Mouse (Mus musculus) mouse trophoblast stem cell (cell line): ENCODE results near the gene Eps15l1.

Source experiments
- in situ Hi-C, 2 experiments: fragments of 300-500 bp; cut with MseI, MboI; formaldehyde crosslinking; loops; 2 replicates in 1 of 2; 3 replicates in 1 of 2; pipeline ENCODE4 v1.15.1; 2025

Eps15l1 gene

DNA sequence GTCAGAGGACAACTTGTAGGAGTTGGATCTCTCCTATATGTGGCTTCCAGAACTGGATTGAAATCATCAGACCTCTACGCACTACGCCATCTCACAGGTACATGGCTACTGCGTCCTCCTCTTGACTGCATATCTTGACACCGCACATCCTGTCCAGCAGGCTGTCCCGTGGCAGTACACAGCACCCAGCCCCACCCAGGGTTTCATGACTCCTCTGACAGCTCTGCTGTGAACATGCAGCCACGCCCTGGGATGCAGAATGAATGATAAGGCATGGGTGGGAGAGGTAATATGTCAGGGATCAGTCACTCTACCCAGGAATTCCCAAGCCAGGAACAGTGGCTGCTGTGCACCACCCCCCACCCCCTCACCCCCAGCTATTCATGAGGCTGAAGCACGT is 7.4 kb downstream of the Eps15l1 start:
- in situ Hi-C loops, result no loop called here

DNA sequence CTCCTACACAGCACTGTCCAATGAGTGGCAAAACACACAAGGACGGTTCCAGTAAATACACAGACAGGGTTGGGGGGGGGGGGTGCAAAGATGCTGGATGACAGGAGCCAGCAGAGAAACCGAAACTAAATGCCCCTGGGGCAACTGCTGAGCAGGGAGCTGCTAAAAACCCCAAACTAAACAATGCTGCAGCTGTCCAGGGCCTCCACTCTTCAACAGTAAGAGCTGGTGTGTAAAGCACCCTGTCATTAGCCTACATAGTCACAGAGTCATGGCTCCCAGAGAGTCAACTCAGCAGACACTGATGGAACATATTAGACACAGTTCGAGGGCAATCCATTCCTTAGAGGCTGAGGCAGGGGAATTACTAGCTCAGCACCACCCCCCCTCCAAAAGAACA is 11.8 kb downstream of the Eps15l1 start:
- in situ Hi-C loops, result no loop called here

DNA sequence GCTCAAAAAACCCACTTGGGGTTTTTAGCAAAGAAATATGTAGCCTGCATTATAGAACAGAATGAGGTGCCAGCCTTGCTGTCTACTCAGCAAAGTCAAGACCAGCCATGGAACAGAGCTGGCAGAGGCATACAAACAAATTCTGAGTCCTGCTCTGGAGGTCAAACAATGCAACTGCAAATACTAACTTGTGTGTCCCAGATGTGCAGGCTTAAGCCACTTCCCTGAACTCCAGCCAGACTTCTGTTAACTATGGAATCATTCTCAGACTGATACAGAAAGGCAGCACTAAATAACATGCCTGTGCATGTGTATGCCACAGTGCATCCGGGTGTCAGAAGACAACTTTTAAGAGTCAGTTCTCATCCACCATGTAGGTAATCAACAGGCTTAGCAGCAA is 13.4 kb downstream of the Eps15l1 start:
- in situ Hi-C loops, result no loop called here

DNA sequence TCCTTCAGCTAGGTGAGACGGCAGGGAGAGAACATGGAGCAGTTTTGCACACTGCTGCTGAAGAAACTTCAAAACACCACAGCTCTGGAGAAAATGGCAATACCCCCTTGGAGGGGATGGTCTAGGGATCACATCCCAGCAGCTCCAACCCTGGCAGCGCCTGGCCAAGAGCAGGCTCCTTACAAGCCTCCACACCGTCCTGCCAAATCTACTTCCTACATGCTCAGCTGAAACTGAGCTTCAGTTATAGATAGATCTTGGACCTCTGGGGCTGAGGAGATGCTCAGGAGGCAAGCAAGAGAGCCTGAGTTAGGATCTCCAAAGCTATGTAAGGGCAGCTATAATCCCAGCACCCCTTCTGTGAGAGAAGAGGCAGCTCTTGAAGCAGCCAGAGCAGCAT is 18.3 kb downstream of the Eps15l1 start:
- in situ Hi-C loops, result no loop called here

DNA sequence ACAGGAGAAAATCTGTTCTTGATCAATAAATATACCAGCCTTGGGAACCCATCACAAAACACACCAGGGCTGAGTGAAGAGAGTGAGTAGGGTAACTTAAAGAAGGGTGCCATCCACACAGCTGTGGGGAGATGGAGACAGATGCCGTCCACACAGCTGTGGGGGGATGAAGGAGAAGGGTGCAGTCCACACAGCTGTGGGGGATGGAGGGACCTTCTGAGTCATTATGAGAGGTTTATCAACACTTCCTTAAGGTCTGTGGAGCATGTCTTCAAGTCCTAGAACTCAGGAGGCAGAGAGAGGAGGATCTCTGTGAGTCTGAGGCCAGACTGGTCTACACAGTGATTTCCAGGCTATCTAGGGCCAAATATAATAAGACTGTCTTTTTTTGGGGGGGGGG is 19.9 kb downstream of the Eps15l1 start:
- in situ Hi-C loops, result no loop called here

DNA sequence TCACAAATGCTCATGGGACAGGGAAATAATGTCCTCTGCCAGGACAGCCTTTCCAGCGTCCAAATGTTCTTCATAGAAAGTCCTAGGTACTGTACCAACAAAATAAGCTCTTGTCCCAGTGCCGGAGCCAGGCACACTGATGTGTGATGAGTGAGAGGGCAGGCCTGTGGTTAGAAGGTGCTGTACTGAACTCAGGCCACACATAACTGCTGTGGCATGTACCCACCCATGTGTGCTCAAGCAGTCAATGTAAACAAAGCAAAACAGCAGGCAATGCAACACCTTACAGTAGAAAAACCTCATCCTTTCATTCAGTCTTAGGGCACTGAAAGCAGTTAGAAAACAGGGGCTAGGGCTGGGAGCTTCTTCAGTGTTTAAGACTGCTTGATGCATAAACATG is 35.5 kb downstream of the Eps15l1 start:
- in situ Hi-C loops, result no loop called here

DNA sequence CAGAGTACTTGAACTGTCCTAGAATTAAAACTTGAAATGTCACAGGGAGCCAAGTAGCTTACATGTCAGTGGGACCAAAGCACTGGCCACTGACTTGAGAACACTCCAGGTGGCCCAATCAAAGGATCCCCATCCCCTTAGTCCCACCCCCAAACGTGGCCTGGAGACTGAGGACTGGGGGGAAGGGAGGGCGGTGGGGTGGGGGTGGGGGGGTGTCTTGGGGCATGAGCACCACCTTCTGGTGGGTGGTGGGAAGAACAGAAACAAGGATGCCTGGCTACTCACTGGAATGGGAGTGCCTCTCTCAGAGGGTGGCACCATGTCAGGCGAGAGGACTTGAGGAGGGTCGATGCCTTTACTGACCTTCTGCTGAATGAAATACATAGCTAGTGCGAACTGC is 38.9 kb downstream of the Eps15l1 start:
- in situ Hi-C loops, result no loop called here

DNA sequence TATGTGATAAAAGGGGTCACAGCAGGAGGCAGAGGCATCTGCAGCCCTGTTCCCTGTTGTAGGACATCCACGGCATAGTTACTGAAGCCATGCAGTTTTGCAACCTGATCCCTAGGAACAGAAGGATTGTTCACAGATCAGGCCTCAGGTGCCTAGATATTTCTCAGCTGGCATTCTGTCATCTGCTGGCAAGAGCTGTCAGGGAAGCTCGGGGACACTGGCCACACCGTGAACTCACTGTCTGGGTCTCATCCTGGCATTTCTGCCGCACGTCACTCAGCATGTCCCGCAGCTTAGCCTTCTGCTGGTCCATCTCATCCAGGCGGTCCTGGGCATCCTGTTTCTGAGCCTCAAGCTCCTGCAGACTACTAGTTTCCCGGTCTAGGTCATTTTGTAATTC is 40.6 kb downstream of the Eps15l1 start:
- in situ Hi-C loops, result no loop called here

DNA sequence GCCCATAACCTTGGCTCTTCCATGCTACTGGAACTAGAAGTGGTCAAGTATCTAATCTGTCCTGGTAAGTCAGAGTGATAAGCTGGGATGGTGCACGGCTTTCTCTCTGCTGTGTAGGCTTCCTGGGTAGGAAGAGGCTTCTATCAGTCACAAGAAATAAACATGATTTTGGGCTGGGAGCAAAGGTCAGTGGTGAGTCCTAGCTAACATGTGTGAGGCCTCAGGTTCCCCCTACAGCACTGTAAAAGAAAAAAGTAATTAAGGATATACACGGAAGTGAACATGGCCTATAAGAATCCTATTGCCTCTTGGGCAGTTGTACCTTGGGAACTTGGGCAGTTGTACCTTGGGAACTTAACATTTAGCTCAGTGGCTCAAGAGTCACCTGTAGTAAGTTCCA is 44.4 kb downstream of the Eps15l1 start:
- in situ Hi-C loops, result no loop called here

DNA sequence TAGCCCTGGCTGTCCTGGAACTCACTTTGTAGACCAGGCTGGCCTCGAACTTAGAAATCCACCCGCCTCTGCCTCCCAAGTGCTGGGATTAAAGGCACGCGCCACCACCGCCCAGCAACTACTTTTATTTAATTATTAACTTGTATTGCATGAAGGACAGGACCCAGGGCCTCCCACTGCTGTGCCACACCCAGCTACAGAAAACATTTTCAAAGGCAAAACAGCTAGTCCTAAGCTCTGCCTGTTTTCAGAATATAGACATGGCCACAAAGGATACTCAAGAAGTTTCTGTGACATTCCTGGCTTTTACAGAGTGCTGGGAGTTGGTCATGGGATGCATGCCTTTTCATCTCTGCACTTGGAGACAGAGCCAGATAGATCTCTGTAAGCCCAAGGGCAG is 45.0 kb downstream of the Eps15l1 start:
- in situ Hi-C loops, result no loop called here

DNA sequence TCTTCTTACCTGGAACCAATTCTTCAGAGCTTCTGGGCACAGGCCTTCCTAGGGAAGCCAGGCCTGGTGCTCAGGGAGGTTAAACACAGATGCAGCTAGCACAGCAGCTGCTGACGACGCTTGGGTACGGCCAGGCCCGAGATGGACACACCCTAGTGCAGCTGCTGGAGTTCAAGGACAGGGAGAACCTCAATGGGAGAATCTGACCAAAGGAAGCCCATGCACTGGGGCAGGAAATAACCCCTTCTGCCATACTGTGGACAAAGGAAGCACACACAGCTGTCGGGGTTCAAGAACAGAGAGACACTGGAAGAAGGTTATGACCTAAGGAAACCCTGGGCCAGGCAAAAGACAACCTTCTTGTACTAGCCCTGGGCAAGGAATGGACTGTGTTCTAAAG is 46.1 kb downstream of the Eps15l1 start:
- in situ Hi-C loops, result no loop called here

DNA sequence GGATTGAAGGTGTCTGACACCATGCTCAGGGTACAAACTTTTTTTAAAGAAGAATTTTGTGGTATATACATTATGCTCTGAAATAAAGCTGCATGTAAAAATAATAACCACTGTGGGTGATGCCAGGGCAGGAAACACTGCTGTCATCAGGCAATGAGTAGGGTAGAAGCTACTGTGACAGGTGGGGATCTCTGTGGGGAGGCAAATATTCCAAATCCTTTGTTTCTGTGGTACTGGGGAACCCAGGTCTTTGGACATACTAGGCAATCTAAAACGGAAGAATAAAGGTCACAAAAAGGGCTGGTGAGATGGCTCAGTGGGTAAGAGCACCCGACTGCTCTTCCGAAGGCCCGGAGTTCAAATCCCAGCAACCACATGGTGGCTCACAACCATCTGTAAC is 48.9 kb downstream of the Eps15l1 start:
- in situ Hi-C loops, result no loop called here

DNA sequence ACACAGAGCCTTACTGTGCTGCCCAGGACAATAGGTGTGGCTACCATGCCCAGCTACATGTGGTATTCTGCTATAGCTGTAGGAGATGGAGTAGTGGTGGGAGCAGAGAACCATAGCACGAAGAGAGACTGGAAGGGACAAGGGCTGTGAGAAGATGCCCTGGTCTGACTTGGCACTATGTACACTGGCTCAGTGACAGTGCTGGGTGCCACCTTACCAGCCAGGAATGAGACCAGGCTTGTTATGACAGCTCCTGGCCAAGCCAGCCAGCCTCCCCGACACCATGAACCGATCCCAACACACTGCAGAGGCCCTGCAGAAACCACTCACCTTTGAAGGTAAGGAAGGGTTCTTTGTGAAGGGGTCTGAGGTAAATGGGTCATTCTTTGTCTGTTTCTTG is 49.9 kb downstream of the Eps15l1 start:
- in situ Hi-C loops, result no loop called here

DNA sequence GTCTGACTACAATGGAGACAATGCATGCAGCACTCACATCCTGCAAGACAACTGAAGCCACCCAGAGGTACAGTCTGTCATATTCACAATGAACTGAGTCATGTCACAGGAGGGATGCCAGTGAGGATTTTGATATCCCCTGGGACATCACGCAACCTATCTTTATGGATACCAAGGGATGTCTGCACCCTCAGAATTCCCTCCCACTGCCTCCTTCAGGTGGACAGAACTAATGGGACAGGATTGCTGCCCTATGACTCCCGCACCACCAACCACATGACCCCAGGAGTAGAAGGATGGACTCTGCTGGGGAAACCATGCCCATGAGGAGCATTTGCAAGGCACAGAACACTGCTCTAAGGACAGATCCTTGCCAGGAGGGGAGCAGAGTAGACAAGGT is 54.8 kb downstream of the Eps15l1 start:
- in situ Hi-C loops, result loop anchor here (10.0 kb wide), 1 partner anchor 102 kb away; no protein-coding TSS in a partner anchor

DNA sequence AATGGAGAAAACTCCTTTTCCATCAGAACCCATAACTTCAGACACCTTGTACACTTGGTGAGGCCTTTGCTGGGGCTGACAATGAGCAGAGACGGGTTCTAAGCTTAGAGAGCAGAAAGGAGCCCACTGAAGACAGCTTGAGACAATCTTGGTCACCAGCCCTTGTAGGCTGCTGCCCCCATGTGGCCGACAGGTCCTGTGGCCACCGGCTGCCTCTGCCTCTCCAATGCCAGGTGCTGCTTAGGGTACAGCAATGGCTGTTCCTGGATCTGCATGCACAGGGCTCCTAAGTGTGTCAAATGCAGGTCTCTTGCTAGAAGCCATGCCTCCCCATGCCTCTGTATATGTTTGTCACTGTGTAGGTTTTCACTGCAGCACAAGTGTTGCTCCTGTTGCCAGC is 55.4 kb downstream of the Eps15l1 start:
- in situ Hi-C loops, result loop anchor here (10.0 kb wide), 1 partner anchor 101 kb away; no protein-coding TSS in a partner anchor

DNA sequence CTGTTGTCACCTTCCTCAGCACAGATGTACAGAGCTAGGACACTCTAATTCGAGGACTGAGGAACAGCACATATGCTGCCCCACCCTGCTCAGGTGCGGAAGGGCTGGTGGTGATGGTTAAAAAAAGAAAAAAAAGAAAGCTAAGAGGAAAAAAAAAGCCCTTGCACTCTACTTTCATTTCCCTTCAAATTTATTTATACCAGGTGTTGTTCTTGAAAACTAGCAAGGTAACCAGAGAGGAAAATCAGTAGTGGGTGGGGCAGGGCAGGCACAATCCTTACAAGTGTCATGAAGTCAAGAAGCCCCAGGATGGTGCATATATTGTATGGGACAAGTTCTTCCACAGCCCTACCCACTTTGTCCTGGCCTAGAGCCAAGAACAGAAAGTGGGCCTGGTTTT is 56.2 kb downstream of the Eps15l1 start:
- in situ Hi-C loops, result loop anchor here (10.0 kb wide), 1 partner anchor 100 kb away; no protein-coding TSS in a partner anchor

DNA sequence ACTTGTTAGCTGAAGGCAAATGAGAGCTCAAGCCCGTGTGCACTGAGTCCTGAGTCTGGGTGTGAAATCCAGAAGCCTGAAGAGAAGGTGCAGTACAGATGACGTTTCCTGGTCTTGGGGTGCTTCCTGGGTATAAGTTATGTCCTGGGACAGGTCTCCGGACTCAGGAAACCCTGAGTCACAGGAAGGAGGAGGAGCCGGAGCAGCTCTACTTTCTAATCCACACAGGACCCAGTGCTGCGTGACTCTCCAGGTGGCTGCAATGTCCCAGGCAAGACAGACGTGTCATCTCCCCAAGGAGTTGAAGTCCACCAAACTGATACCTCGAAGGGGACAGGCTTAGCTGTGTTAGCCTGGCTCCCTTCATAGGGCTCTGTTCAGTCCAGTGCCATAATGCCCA is 57.8 kb downstream of the Eps15l1 start:
- in situ Hi-C loops, result loop anchor here (10.0 kb wide), 1 partner anchor 99 kb away; no protein-coding TSS in a partner anchor

DNA sequence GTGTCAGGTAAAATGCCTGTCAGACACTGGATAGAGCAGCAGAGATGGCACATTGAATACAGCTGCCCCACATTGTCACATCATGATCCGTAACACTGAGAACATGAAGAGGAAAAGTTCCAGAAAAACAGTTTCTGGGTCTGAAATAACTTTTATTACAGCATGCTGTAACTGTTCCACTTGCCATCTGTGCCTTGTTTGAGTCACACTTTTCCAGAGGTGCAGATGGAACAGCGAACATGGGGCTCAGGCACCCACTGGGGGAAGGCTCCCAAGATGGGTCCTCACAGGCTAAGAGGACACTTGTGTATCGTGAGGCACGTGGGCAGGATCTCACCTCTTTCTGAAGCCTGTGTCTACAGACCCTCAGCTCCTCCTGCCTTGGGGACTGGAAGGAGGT is 58.5 kb downstream of the Eps15l1 start:
- in situ Hi-C loops, result loop anchor here (10.0 kb wide), 1 partner anchor 98 kb away; no protein-coding TSS in a partner anchor

DNA sequence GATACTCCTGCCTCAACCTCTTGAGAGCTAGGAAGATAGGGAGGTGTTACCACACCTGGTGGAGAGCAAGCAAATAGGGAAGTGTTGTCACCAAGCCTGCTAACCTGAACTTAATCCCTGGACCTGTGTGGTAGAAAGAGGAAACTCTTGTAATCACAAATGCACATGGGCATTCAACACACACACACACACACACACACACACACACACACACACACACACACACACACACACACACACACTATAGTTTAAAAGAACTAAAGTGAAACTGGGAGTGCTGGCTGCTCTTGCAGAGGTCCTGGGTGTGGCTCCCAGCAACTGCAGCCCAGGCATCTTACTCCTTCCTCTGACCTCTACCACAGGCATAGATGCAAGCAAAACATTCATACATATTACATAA is 61.1 kb downstream of the Eps15l1 start:
- in situ Hi-C loops, result loop anchor here (10.0 kb wide), 1 partner anchor 95 kb away; no protein-coding TSS in a partner anchor

DNA sequence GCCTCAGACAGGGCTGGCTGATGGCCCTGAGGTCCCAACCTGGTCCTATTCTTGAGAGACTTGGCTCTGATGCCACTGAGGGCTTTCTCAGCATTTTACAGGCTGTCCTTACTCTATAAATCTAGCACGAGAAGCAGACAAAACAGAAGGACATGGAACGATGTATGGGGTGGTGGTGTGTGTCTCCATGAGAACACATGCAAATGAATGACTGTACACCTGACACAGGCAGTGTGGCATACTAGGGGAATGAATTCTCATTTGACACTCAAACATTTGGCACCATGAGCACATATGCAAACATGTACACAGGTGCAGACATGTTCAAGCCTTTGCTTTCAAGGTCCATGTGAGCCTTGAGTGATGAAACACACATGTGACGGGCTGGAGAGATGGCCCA is 64.7 kb downstream of the Eps15l1 start:
- in situ Hi-C loops, result no loop called here

DNA sequence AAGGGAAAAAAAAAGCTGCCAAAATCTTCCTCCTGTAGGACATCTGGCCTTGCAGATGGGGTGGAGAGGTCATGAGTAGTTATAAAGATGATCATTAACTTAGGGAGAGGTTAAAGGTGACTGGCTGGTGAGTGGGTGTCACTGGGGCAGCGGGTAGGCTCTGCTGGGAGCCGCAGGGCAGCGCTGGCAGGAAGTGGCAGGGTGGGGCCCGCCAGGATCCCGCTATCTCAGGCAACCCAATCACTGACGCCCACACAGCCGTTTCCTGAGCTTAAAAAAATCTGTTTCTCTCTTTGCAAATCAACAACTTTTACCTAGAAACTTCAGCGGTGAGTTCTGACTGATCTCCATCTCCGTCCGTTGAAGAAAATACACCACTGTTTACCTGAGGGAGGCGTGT is 67.0 kb downstream of the Eps15l1 start:
- in situ Hi-C loops, result no loop called here

DNA sequence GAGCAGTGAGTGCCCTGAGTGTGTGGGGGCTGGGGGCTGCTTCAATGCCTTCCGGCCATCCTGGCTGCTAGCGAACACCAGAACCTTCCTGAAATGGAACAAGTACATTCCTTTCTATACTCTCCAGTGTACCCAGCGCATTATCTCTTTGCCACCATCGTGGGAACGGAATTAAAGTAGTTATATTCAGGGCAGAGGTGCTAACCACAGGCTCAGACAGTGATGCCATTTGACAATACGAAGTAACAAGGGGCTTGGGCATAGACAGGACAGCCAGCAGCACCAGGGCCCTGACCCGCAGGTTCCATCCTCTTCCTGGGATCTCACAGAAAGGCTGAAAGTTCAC is 67.6 kb downstream of the Eps15l1 start:
- in situ Hi-C loops, result no loop called here

DNA sequence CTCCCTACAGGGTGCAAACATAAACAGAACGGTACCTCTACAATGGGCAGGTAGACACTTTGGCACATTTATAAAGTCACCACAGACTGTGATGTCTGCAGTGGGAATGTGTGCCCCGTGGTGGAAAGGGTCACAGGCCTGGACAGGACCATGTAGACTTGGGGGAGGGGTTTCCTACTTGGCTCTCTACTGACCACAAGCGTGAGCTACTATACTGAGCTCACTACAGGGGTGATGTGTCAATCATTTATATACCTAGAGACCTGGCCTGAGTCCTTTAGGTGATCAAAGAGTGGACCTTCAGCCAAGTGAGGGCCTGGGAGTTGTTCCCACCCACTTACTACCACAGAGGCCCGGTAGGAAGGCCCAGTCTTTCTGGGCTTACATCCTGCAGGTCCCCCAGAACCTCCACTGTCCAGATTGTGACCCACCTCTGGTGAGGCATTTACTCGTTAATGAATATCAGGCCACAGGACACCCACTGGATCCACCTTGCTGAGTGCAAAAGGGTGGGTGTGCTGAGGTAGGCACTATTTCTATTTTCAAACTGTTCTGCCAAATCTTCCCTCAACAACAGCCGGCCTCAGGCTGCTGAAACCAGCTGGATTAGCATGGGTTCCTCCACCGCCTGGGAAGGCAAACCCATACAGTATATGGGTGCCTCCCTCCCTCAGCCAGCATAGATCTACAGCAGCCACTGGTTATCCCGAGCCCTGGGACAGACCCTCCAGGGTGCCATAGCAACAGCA is 68.1 kb downstream of the Eps15l1 start:
- in situ Hi-C loops, result no loop called here
